Comparison of ENCODE assay signal across 21 mouse cellular contexts in the genomic region with DNA sequence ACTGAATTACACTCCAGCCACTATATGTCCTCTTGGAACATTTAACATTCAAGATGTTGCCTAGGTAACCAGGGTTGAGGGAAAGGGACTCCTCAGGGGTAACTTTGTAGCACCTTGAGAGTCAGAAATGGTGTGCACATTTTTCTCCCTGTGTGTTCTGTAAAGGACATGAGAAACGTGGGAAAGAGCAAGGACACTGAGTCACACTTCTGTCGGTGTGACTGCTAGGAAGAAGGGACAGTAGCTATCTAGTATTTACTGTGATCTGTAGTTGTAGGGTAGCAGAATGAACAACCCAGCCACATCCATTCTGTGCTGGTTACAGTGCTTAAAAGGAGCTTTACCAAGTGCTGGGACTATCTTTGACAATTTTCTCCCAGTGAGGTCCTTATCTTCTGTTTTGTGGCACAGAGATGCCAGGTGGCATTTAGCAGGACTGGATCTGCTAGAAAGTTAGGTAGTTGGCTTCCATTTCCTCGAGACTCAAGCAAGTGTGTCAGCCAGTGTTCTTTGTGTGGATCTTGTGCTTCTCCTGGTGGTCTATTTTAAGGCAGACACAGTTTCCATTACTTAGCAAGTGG.
"Had no signal": no experiment of that assay in that cellular context is flagged by ENCODE, and none has a peak within 500 bp of the region (broad histone marks: within the 10 kb centered on the region; RNA-seq: fewer than 3 reads in every experiment).

No protein-coding gene starts in this region.

- H3K27me3 ChIP-seq: kidney, embryonic 15.5 days; limb, embryonic 13.5 days; liver, embryonic 12.5 days; liver, embryonic 15.5 days; lung, embryonic 15.5 days; megakaryocyte, embryonic 14.5 days had no signal

- H3K36me3 ChIP-seq: kidney, embryonic 15.5 days; limb, embryonic 10.5 days; limb, embryonic 13.5 days; liver, embryonic 12.5 days; liver, embryonic 15.5 days; lung, embryonic 15.5 days had no signal

- H3K4me2 ChIP-seq: kidney, embryonic 15.5 days; limb, embryonic 13.5 days; liver, embryonic 12.5 days; liver, embryonic 15.5 days; lung, embryonic 15.5 days; midbrain, embryonic 11.5 days had no signal

- ATAC-seq: liver, embryonic 12.5 days had no signal

- H3K27ac ChIP-seq: kidney, embryonic 15.5 days; limb, embryonic 10.5 days; limb, embryonic 13.5 days; liver, embryonic 12.5 days; liver, embryonic 15.5 days; lung, embryonic 15.5 days; macrophage; stomach, postnatal 0 days had no signal

- H3K9me3 ChIP-seq: kidney, embryonic 15.5 days; limb, embryonic 10.5 days; limb, embryonic 13.5 days; liver, embryonic 12.5 days; liver, embryonic 15.5 days; lung, embryonic 15.5 days; megakaryocyte, embryonic 14.5 days had no signal

- H3K9ac ChIP-seq: kidney, embryonic 15.5 days; limb, embryonic 13.5 days; liver, embryonic 12.5 days; liver, embryonic 15.5 days; lung, embryonic 15.5 days had no signal

- DNase-seq: kidney, adult 8-10 months; kidney, postnatal 10 days; kidney, postnatal 36 days; liver; lung, adult 18-20 months; midbrain, embryonic 14.5 days; right cerebral cortex, postnatal 14 days; right cerebral cortex, postnatal 4 days; thymus, adult 2 months; thymus, postnatal 14 days; thymus, postnatal 4 days had no signal

- H3K4me3 ChIP-seq: kidney, embryonic 15.5 days; limb, embryonic 10.5 days; limb, embryonic 13.5 days; liver, embryonic 12.5 days; liver, embryonic 15.5 days; lung, embryonic 15.5 days; megakaryocyte, embryonic 14.5 days had no signal
